Mouse (Mus musculus) embryo, embryonic 9.5 days (tissue): ENCODE data around the gene Itga7.
"Not testable (repeated sequence)": the region's sequence is repeated elsewhere in the genome, so short reads cannot be mapped to it uniquely, and the experiment has no call there.

Source experiments
- DNase-seq: peaks from one replicate; pipeline ENCODE4 v3.0.0-alpha.2; 2017; ENCODE audit errors: extremely low spot score

Gene Itga7

DNA sequence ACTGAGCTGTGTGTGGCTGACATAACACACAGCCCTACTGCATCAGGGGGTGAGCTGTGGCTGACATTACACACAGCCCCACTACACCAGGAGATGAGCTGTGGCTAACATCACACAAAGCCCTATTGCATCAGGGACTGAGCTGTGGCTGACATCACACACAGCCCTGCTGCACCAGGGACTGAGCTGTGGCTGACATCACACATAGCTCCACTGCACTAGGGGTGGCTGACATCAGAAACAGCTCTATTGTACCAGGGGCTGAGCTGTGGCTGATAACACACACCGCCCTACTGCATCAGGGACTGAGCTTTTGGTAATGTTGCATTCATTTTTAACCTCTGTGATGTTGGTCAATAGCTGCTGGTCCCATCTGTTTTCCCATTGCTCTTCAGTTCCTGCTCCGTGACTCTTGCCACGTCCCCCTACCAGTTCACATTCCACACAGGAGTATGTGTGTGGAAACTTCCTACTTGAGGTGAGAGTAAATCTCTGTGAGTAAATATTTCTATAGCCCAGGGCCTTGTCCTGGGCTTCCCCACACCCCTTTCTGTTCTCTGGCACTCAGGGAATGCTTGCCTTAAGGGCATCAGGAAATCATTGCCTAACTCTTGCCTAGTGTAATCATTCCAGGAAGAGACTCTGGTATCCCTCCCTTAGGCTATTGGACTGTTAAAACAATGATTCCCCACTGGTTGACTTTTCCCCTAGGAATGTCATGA lies 47.2 kb downstream of the Itga7 start:
- DNase-seq, result no peak

GRCm38 (mm10) chr10:128989131-128989530 lies 55.5 kb downstream of the Itga7 start, which contains the start of gene Olfr9:
Gene Olfr9, plus strand, starts transcription at chr10:128989431.
- not testable (repeated sequence) for DNase-seq

- not testable (repeated sequence) for DNase-seq
These were observed 56.7 kb downstream of the Itga7 start for GRCm38 (mm10) chr10:128990129-128990850.

GRCm38 (mm10) chr10:128990994-128991393 lies 57.4 kb downstream of the Itga7 start:
- DNase-seq, result no peak

DNA sequence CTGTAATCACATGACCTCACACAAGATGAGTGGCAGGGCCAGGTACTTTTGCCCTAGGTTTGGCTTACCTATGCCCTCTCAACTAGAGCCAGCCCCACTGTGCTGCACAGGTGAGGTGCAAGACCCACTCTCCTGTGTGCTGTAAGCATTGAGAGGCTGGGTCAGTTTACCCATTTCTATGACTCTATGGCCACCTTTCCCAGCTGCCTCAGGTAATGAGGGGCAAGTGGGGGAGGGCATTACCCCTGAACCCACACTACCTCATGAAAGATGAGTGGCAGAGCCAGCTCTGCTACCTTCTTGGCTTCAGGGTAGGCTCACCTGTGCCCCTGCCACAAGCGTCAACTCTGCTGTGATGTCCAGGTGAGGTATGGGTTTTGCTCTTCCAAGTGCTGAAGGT lies 62.2 kb downstream of the Itga7 start:
- DNase-seq, result no peak

- DNase-seq, result no peak
These were observed 63.0 kb downstream of the Itga7 start for GRCm38 (mm10) chr10:128996523-128997040.

GRCm38 (mm10) chr10:129004032-129004920 lies 70.7 kb downstream of the Itga7 start:
- no peak for DNase-seq
